Mouse (Mus musculus) spleen, postnatal 14 days (tissue): ENCODE results near the gene Cdk19.
"Not testable (repeated sequence)": the region's sequence is repeated elsewhere in the genome, so short reads cannot be mapped to it uniquely, and the experiment has no call there.

Experiments
- DNase-seq, 2 experiments: peaks; one replicate each; pipeline ENCODE4 v3.0.0; 2021 to 2022; ENCODE audit warnings: low spot score in 2 of 2

The Cdk19 gene

DNA sequence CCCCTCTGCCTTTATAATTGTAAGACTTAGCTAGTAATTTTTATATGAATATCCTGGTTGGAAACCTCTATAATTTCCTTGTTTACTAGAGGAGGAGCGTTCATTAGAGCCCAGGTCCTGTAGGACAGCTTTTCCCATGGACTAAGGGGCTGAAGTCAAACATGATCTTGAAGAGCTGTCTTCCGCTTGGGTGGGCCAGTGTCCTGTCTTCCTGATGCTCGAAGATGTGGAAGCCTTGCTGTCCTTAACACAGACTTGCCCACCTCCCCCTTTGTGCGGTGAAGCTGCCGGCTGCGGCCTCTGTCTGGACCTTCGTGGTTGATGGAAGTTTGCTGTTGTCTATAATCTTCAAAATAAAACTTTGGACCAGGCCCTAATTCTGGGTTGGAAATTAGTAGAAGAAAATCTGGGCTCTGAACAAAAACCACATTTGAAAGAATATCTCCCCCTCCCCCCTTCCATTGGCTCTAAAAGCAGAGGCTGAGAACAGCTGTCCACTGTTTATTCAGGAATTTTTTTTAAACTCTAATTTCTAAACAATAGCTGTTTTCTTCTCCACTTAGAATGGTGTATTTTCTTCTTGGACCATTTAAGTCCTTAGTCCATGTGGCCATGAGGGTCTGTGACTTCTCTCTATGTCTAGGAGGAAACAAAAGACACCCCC lies 184.1 kb downstream of the Cdk19 start:
- DNase-seq = no peak

DNA sequence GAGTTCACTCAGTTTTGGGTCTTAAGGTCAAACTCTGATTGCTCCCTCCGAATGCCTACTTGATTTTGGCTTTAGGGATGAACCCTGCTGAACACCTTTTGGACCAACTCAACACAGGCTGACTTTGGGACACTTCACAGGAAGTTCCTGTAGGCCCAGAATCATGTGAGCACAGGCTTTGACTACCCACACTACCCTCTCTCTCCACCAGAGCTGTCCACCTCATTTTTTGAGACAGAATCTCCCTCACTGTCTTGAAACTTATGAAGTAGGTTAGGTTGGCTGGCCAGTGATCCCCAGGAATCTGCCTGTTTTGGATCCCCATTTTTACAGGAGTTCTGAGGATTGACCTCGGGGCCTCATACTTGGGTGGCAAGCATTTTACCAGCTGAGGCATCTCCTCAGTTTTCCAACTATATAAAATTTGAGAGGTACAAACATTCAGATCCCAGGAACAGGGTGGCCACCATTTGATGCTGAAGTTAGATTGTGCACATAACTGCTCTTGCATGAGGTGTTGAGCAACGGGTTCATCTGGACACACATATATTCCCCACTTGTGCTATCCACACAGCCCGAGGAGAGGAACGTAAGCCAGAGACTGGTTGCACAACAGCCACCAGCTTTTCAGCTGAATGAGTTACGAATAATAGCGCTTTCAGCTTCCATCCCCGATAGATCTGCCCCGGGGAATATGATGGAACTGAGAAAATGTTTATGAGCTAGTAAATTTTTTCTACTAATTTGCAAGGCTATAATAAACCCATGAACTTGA lies 184.9 kb downstream of the Cdk19 start:
- no peak for DNase-seq

DNA sequence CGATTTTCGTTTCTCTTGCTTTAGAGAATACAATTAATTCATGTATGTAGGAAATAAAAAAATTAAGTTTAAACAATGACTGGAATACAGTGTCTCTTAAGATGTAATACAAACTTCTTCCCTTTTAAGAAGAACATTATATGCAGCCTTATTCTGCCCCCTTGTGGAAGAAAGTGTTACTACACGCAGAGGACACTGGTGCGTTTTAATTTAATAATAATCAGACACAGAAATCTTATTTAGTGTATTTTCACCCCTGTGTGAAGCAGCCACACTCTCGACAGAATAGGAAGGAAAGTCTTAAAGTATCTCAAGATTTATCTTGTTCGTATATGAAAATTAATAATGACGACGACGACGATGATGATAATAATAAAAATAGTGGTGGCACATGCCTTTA lies 185.6 kb downstream of the Cdk19 start:
- peak in 1 of 2 experiments; percentile 51 for DNase-seq

DNA sequence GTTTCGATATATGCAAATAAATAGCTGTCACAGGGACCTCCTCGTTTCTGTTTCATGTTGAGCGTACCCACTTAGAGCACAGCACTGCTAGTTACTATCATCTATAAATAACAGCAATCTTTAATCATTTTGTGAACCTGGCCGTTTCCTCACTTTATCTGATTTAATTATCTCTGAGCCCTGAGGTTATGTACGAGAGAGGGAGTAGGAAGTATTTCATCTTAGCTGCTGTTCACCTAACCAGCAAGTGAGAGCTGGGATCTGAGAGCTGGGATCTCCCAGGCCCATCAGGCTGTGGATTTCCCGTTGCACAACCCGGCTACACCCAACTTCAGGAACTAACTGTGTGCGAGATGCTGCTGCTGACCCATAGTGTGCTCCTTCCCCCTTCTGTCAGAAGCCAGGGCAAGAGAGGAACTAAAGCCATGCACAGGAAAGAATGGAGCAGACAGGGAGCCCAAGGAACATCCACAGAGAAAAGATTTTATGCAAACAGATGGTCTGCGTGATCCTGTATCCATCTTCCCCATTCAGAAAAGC lies 186.3 kb downstream of the Cdk19 start:
- DNase-seq = no peak

DNA sequence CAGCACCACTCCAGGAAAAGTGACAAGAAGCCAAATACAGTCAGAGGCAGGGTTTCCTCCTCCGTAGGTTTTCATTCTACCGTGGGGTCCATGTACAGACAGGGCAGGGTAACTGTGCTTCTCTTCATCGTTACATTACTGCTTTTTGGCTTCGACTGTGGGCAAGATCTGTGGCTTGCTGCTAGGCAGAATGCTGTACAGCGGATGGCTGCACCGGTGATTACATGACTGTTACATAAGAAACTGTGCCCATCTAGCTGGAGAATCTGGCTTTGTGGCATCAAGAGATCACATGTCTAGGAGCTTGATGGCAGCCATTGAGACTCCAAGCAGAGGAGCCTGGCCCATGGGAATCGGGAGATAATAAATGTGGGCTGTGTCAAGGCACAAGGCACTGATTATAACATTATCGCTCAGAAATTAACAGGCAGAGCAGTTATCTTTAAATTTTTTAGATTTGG lies 187.0 kb downstream of the Cdk19 start:
- no peak for DNase-seq

DNA sequence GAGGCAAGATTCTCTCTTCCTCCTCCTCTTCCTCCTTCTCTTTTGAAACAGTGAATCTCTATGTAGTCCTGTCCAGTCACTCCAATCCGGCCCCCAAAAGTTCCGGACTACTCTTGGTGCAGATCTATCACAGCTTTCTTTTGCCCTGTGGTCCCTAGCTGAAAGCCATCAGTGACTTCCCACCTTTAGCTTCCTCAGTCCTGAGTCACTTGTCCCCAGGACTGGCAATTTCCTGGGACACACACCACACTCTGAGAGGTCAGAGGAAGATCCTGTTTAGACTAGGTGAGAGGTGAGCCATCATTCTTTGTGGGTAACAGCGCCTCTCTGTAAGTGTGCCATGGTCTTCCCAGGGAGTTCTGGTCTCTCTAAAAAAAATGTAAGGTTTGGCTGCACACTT lies 187.6 kb downstream of the Cdk19 start:
- DNase-seq = no peak

DNA sequence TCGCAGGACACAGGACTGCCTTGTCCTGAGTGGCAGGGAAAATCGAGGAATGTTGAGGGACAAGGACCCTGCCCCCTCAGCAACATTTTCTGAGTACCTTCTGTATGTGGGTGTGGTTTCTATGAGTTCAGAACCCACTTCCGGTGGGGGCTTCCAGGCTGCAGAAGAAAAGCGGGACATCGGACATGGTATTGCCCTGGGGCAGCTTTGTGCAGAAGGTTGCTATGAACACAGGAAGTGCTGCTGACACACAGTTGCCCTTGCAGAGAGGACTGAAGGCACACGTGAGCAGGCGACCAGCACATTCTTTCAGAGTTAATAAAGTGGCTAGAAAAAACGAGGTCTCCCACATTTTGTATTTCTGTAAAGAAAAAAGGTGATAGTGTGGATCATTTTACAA lies 188.2 kb downstream of the Cdk19 start:
- DNase-seq = no peak

DNA sequence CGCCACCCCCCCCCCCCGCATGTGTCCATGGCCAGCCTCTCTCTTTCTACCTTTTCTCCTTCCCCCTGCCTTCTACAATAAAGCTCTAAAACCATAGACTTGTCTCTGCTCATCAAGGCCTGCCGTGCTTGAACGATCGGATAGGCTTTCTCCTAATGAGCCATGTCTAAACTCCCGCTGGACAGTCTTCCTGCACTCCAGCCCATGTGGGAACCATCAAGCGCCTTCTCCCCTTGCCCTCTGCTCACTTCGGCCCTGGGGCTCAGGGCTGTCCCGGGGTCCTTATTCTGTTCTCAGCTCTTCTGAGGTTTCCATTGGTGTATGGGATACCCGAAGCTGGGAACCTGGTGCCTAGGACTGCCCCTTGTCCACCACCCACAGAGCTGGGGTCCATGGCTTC lies 189.3 kb downstream of the Cdk19 start:
- no peak for DNase-seq

DNA sequence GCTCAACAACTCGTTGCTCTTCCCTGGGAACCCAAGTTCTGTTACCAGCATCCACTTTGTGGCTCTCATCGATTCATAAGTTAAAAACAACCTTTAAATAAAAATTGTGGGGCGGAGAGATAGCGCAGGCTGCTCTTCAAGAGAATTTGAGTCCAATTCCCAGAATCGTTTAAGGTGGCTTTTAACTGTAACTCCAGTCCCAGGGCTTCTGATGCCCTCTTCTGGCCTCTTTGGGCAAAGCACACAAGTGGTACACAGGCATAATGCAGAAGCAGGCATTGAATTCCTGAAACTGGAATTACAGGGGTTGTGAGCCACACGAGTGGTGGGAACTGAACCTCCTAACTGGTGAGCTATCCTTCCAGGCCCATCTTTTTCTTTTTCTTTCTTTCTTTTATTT lies 190.3 kb downstream of the Cdk19 start:
- peak; percentile 29 to 63 for DNase-seq

DNA sequence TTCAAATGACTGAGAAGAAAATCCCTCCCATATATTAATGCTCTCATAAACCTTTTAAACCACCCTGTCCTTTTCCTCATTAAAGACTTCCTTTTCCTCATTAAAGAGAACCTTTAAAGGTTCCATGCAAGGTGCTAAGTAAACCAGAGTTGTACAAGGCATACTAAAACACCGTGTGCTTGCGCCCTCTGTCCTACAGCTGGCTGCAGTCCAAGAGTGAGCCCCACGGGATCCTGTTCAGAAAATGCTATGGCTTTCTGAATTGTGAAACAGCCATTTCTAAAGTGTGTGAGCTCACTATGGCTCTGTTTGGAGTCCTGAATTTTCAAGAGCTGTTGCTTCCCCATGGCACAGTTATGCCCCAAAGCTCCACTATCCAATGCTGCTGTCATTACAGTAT lies 191.3 kb downstream of the Cdk19 start:
- DNase-seq = no peak

DNA sequence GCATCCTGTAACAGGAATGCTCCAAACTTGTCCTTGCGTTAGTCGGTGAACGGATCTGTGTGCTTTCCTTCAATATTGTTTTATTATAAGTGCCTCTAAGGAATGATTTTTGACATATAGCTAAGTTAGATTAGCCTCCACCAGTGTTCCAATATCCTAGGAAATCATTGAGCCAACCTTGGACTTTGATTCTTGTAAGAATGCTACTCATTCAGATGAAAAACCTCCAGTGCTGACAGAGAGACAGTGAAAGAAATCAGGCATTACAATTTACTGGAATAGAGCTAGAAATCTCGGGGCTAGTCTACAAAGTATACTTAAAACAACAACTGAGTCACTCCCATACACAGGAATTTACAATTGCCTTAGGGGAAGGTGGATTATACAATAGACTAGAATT lies 193.2 kb downstream of the Cdk19 start:
- DNase-seq = not testable (repeated sequence)
